Mouse (Mus musculus) MEL (cell line): ENCODE results near the gene Tfe3.
"Not testable (repeated sequence)": the region's sequence is repeated elsewhere in the genome, so short reads cannot be mapped to it uniquely, and the experiment has no call there.

Source experiments
- GATA1 ChIP-seq: IDR thresholded peaks from 2 replicates; pipeline ENCODE4 v1.6.1; 2011; ENCODE audit warnings: low read depth, low read length, improper control_type of control experiment
- MEF2A ChIP-seq: IDR thresholded peaks from 2 replicates; pipeline ENCODE4 v1.6.1; 2014; ENCODE audit warnings: low read depth, mild to moderate bottlenecking, inconsistent platforms, low read length, improper control_type of control experiment; ENCODE audit not compliant: poor library complexity, insufficient replicate concordance, severe bottlenecking; ENCODE audit errors: extremely low read depth

DNA sequence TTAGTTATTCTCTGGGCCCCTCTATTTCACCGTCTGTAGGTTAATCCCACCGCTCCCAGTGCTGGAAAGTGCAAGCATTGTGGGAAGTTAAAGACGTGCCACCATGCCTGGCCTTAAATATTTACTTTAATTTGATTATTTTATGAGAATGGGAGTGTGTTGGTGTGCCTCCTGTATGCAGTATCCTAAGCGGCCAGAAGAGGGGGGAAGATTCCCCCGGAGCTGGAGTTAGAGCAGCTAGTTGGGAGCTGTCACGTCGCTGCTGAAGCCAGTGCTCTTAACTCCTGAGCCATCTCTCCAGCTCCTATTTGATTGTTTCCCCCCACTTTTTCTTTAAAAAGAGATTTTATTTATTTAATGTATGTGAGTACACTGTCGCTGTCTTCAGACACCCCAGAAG, 52.7 kb downstream of the Tfe3 start:
- TF ChIP-seq MEF2A, GATA1: not testable (repeated sequence)
